Mouse (Mus musculus) hindbrain, embryonic 13.5 days (tissue): Measurements from ENCODE around the gene Csnk2b. TPM values are rescaled to one million over a fixed set of nuclear protein-coding genes. Genes with fewer than 3 reads are reported as not detected.

Experiments used
- ATAC-seq: fragments of 200-750 bp; cut with Nextera tagmentation; 2 replicates; pipeline ENCODE4 v1.8.0; 2017; ENCODE audit warnings: moderate TSS enrichment; ENCODE audit not compliant: low FRiP score
- H3K27ac ChIP-seq: fragments of 300-500 bp; sonication (generic); 2 replicates; pipeline ENCODE4 v1.5.1; 2015; ENCODE audit warnings: inconsistent platforms, mild to moderate bottlenecking, moderate library complexity
- H3K27me3 ChIP-seq: fragments of 300-500 bp; sonication (generic); 2 replicates; pipeline ENCODE4 v1.6.1; 2015; ENCODE audit warnings: mild to moderate bottlenecking, inconsistent platforms
- H3K36me3 ChIP-seq: fragments of 300-500 bp; sonication (generic); 2 replicates; pipeline ENCODE4 v1.6.1; 2015; ENCODE audit warnings: mild to moderate bottlenecking, inconsistent platforms
- H3K4me1 ChIP-seq: fragments of 300-500 bp; sonication (generic); replicated peaks from 2 replicates; pipeline ENCODE4 v1.6.1; 2015; ENCODE audit warnings: inconsistent platforms
- H3K4me2 ChIP-seq: fragments of 300-500 bp; sonication (generic); 2 replicates; pipeline ENCODE4 v1.6.1; 2015; ENCODE audit warnings: inconsistent platforms, mild to moderate bottlenecking, moderate library complexity
- H3K4me3 ChIP-seq: fragments of 300-500 bp; sonication (generic); 2 replicates; pipeline ENCODE4 v1.5.1; 2015; ENCODE audit warnings: mild to moderate bottlenecking, inconsistent platforms
- H3K9ac ChIP-seq: fragments of 300-500 bp; sonication (generic); 2 replicates; pipeline ENCODE4 v1.6.1; 2015; ENCODE audit warnings: mild to moderate bottlenecking, inconsistent platforms
- H3K9me3 ChIP-seq: fragments of 300-500 bp; sonication (generic); 2 replicates; pipeline ENCODE4 v1.6.1; 2016; ENCODE audit warnings: inconsistent platforms
- WGBS: fragments of 180-500 bp; shearing (Covaris S2); methylation state at CpG from one replicate; pipeline ENCODE4 v1.1.7; 2015; 5-methylcytosine and 5-hydroxymethylcytosine counted together
- polyA plus RNA-seq: library from polyadenylated mRNA; unstranded; fragments of >200 nt; fragmentation: Nextera tagmentation; extraction: Ambion mirVana; gene quantifications from 2 replicates; pipeline ENCODE4 v1.2.1, GENCODE M21; 2015

Gene Csnk2b
- polyA plus RNA-seq, 1 experiment from 2014 or later = 322 TPM

DNA sequence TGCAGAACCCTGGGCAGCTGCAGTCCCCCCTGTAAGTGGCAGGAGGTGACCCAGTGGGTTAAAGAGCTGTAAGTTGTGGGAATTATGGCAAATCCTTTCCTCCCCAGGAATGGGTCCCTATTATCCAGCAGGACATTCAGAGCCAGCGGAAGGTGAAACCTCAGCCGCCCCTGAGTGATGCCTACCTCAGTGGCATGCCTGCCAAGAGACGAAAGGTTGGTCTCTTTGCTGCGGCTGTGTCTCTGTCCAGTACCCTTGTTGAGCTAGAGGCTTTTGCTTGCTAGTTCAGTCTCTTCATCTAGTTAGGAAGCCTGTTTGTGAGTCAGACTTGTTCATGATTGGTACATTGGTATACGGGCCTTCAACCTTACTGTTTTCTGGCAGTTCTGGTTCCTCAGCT is 24.3 kb upstream of the Csnk2b start:
- no peak overlapping the region for H3K27ac ChIP-seq
- WGBS = 86% methylated on average over 5 of the region's 5 CpGs

GRCm38 (mm10) chr17:35141971-35142370 is 20.1 kb upstream of the Csnk2b start:
- no peak overlapping the region for H3K9ac ChIP-seq
- H3K27me3 ChIP-seq = no peaks in the 10 kb centered on the region
- no peaks in the 10 kb centered on the region for H3K9me3 ChIP-seq
- no peak overlapping the region for H3K27ac ChIP-seq
- 90% methylated on average over 6 of the region's 6 CpGs for WGBS
- no peak for ATAC-seq
- H3K4me3 ChIP-seq = no peak overlapping the region
- H3K36me3 ChIP-seq = peaks cover 88% of the 10 kb centered on the region
- peaks cover 24% of the 10 kb centered on the region for H3K4me1 ChIP-seq
- no peak overlapping the region for H3K4me2 ChIP-seq

More for the DNA sequence above, 24.3 kb upstream of the Csnk2b start:
- Histone ChIP-seq H3K4me2 (no peak overlapping the region), H3K36me3 (peaks cover 97% of the 10 kb centered on the region), H3K4me1 (no peaks in the 10 kb centered on the region), H3K4me3 (no peak overlapping the region), H3K9ac (0 out of 2 replicates have a peak overlapping the region, but pooled peaks have one; percentile 24), H3K27me3 (no peaks in the 10 kb centered on the region), H3K9me3 (no peaks in the 10 kb centered on the region)
- no peak for ATAC-seq

- no peak for ATAC-seq
- Histone ChIP-seq H3K4me2 (no peak overlapping the region), H3K9me3 (no peaks in the 10 kb centered on the region), H3K4me3 (no peak overlapping the region), H3K4me1 (peaks cover 34% of the 10 kb centered on the region), H3K27me3 (no peaks in the 10 kb centered on the region), H3K27ac (no peak overlapping the region), H3K36me3 (peaks cover 74% of the 10 kb centered on the region), H3K9ac (no peak overlapping the region)
- WGBS = 79% methylated on average over 16 of the region's 16 CpGs
These were observed 18.7 kb upstream of the Csnk2b start for GRCm38 (mm10) chr17:35140490-35140996.

DNA sequence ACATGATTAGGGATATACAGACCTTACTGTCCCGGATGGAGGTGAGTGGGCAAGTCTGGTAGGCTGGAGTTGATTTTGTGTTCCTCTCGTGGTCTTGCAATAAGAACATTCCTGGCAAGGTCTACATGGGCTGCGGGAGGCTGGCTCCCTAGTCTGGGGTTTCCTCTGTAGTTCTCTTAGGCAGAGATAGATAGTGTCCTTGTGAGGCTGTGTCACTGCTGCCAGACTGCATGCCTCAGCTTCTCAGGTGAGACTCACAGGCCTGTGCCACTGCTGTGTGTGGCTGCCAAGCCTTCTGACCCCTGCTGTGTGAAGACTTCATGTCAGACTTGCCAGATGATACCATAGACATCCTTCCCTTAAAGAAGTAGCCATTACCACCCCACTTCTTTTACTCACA is 17.4 kb upstream of the Csnk2b start:
- no peak for ATAC-seq
- WGBS = 93% methylated on average over 3 of the region's 3 CpGs
- no peak overlapping the region for H3K4me3 ChIP-seq
- H3K9me3 ChIP-seq = no peaks in the 10 kb centered on the region
- H3K27me3 ChIP-seq = no peaks in the 10 kb centered on the region
- peaks cover 61% of the 10 kb centered on the region for H3K36me3 ChIP-seq
- H3K9ac ChIP-seq = peak overlapping the region; percentile 43
- peaks cover 34% of the 10 kb centered on the region for H3K4me1 ChIP-seq
- no peak overlapping the region for H3K27ac ChIP-seq
- H3K4me2 ChIP-seq = no peak overlapping the region

GRCm38 (mm10) chr17:35135591-35136320 is 13.9 kb upstream of the Csnk2b start:
- peak; percentile 77 for ATAC-seq
- 1% methylated on average over 43 of the region's 43 CpGs for WGBS

GRCm38 (mm10) chr17:35134801-35135590 is 13.1 kb upstream of the Csnk2b start, which contains the start of gene Bag6:
TSS of gene Bag6 (plus strand) at chr17:35135178.
- Histone ChIP-seq H3K4me3 (peak within 1 kb of the TSS; percentile 74), H3K9ac (peak within 1 kb of the TSS; percentile 87), H3K27me3 (no peaks in the 10 kb centered on the region), H3K36me3 (peaks cover 24% of the 10 kb centered on the region), H3K9me3 (no peaks in the 10 kb centered on the region), H3K4me2 (peak within 1 kb of the TSS; percentile 97), H3K4me1 (peaks cover 34% of the 10 kb centered on the region), H3K27ac (peak within 1 kb of the TSS; percentile 95)
- under 1% methylated on average over 66 of the region's 66 CpGs for WGBS
- ATAC-seq = peak; percentile 95

More at GRCm38 (mm10) chr17:35135591-35136320, 13.9 kb upstream of the Csnk2b start:
- no peaks in the 10 kb centered on the region for H3K9me3 ChIP-seq
- H3K27me3 ChIP-seq = no peaks in the 10 kb centered on the region
- H3K9ac ChIP-seq = peak overlapping the region; percentile 87
- peak overlapping the region; percentile 95 for H3K27ac ChIP-seq
- peaks cover 34% of the 10 kb centered on the region for H3K4me1 ChIP-seq
- H3K36me3 ChIP-seq = peaks cover 26% of the 10 kb centered on the region
- peak overlapping the region; percentile 97 for H3K4me2 ChIP-seq
- H3K4me3 ChIP-seq = peak overlapping the region; percentile 74

GRCm38 (mm10) chr17:35133517-35133916 is 11.7 kb upstream of the Csnk2b start:
- Histone ChIP-seq H3K4me3 (no peak overlapping the region), H3K9me3 (no peaks in the 10 kb centered on the region), H3K4me1 (peaks cover 26% of the 10 kb centered on the region), H3K4me2 (no peak overlapping the region), H3K9ac (no peak overlapping the region), H3K36me3 (peaks cover 13% of the 10 kb centered on the region), H3K27ac (no peak overlapping the region), H3K27me3 (no peaks in the 10 kb centered on the region)
- 95% methylated on average over 7 of the region's 7 CpGs for WGBS
- no peak for ATAC-seq

DNA sequence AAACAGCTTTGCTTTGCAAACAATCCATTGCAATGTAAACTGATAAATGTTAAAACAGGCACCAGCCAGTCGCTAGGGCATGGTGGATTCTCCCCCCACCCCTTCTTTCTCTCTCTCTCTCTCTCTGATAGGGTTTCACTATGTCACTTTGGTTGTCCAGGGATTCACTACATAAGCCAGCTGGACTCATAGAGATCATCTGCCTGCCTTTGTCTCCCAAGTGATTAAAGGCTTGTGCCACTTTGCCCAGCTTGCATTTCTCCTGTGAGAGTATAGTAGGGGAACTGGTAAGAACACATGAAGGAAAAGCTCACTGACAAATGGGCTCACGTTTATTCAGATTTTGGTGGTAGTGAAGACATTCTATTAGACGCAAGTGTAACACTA is 10.3 kb upstream of the Csnk2b start:
- H3K4me3 ChIP-seq = no peak overlapping the region
- H3K9me3 ChIP-seq = no peaks in the 10 kb centered on the region
- H3K27ac ChIP-seq = no peak overlapping the region
- no peak overlapping the region for H3K4me2 ChIP-seq
- H3K27me3 ChIP-seq = no peaks in the 10 kb centered on the region
- 78% methylated on average over 3 of the region's 3 CpGs for WGBS
- no peak overlapping the region for H3K9ac ChIP-seq
- peaks cover 24% of the 10 kb centered on the region for H3K4me1 ChIP-seq
- no peak for ATAC-seq
- H3K36me3 ChIP-seq = peaks cover 12% of the 10 kb centered on the region

GRCm38 (mm10) chr17:35131500-35132173 is 9.8 kb upstream of the Csnk2b start, which contains the start of gene Apom:
TSS of gene Apom (minus strand) at chr17:35132050.
- 78% methylated on average over 15 of the region's 15 CpGs for WGBS
- H3K27ac ChIP-seq = no peak within 1 kb of the TSS
- H3K4me1 ChIP-seq = peaks cover 24% of the 10 kb centered on the region
- H3K4me2 ChIP-seq = no peak within 1 kb of the TSS
- ATAC-seq = no peak
- H3K9me3 ChIP-seq = no peaks in the 10 kb centered on the region
- peak within 1 kb of the TSS; percentile 36; the same call in 1 of the 2 replicates for H3K9ac ChIP-seq
- peaks cover 12% of the 10 kb centered on the region for H3K36me3 ChIP-seq
- H3K27me3 ChIP-seq = no peaks in the 10 kb centered on the region
- H3K4me3 ChIP-seq = no peak within 1 kb of the TSS

DNA sequence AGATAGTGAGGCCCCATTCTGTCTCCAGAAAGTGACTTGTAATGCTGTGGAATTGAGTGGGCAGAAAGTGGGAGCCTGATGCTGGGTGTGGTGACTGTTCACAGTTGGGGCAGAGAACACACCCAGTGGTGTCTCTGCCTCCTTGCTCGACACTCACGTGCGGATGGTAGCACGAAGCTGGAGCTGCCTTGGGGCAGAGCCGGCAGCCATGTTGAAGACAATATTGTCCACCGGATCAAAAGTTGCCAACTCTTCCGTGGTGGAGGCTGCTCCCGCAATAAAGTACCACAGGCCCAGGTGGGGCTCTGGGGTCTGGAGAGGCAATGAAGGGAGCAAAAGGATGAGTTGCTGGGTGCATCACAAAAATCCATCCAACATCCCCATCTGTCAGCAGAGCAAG is 9.2 kb upstream of the Csnk2b start:
- H3K9ac ChIP-seq = peak overlapping the region; percentile 36; the same call in 1 of the 2 replicates
- H3K27ac ChIP-seq = no peak overlapping the region
- H3K27me3 ChIP-seq = no peaks in the 10 kb centered on the region
- no peak overlapping the region for H3K4me3 ChIP-seq
- H3K4me2 ChIP-seq = no peak overlapping the region
- peaks cover 12% of the 10 kb centered on the region for H3K36me3 ChIP-seq
- H3K4me1 ChIP-seq = peaks cover 24% of the 10 kb centered on the region
- no peak for ATAC-seq
- 91% methylated on average over 8 of the region's 8 CpGs for WGBS
- H3K9me3 ChIP-seq = no peaks in the 10 kb centered on the region

- Histone ChIP-seq H3K9ac (no peak overlapping the region), H3K27me3 (no peaks in the 10 kb centered on the region), H3K4me1 (peaks cover 32% of the 10 kb centered on the region), H3K36me3 (peaks cover 23% of the 10 kb centered on the region), H3K4me2 (no peak overlapping the region), H3K9me3 (no peaks in the 10 kb centered on the region), H3K4me3 (no peak overlapping the region), H3K27ac (no peak overlapping the region)
- ATAC-seq = no peak
- 67% methylated on average over 11 of the region's 11 CpGs for WGBS
These were observed 7.1 kb upstream of the Csnk2b start for GRCm38 (mm10) chr17:35128996-35129395.

DNA sequence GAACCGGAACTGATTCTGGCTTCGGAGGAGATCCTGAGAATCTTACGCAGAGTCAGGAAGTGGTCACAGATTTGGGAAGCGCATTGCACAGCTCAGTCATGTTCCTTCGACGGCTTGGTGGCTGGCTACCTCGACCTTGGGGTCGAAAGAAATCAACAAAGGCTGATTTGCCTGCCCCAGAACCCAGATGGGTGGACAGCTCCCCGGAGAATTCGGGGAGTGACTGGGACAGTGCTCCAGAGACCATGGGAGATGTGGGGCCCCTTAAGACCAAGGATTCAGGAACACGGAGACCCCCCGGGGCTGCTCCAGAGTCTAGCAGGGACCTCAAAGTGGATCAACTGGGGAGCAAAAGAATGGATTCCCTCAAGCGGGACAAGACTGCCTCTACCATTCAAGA is 5.2 kb upstream of the Csnk2b start:
- WGBS = 74% methylated on average over 13 of the region's 13 CpGs
- peak overlapping the region; percentile 57 for H3K4me3 ChIP-seq
- peak overlapping the region; percentile 84 for H3K9ac ChIP-seq
- H3K9me3 ChIP-seq = no peaks in the 10 kb centered on the region
- H3K27me3 ChIP-seq = no peaks in the 10 kb centered on the region
- peak overlapping the region; percentile 77 for H3K4me2 ChIP-seq
- H3K4me1 ChIP-seq = peaks cover 40% of the 10 kb centered on the region
- no peak for ATAC-seq
- H3K36me3 ChIP-seq = peaks cover 28% of the 10 kb centered on the region
- no peak overlapping the region for H3K27ac ChIP-seq
